Mouse (Mus musculus): ENCODE data around the gene Avil.

Gene Avil

GRCm38 (mm10) chr10:127000529-127000928 lies at the start of gene Avil:
Avil (plus strand) TSS chr10:127000709.
- DNase-seq (ENCODE audit: low read depth in 2 of 2, low spot score in 2 of 2), result no peak

DNA sequence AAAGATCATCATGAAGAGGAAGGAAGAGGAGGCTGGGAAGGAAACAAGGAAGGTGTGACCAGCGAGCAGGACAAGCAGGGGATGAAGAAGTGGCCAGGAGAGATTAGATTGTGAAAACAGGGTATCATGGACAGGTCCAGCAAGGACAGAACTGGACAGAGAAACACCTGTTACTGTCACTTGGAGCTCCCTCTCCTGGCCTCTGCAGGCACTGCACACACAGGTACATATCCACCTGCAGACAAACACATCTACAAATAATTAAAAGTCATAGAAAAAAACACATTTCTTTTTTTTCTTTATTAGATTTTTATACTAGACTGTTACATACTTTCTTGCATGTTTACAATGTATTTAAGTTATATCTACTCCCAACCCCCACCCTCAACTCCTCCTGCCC lies 48.1 kb upstream of the Avil start:
- no peak for DNase-seq (ENCODE audit: low read depth in 2 of 2, low spot score in 2 of 2)

- DNase-seq (ENCODE audit: low read depth in 2 of 2, low spot score in 2 of 2), result no peak
Measured at GRCm38 (mm10) chr10:126953029-126953471, 47.5 kb upstream of the Avil start.

DNA sequence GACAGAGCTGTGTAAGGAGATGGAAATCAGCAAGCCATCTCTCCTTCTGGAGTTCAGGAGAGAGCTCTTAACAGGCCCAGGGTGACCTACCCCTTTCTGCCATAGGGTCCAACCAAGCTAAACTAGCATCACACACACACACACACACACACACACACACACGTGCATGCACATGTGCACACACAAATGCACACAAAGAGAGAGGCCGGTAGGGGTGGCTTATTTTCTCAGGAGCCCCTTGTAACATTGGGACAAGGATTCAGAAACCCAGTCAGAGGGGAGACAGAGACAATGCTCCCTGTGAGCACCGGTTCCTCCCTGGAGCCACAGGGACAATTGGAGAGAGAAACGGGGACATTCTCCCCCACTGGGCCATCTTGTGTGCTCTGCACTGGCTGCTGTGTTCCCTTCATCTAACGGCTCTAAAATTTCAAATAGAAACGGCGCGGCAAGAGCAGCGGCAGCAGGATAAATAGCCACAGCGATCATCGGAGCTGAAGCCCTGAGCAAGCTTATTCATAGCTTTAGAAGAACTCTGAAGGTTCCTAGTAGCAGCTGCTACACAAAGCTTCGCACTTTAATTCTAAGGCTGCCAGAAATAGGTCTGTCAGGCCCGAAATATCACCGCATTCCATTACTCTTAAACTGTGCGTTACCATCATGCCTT lies 43.7 kb upstream of the Avil start:
- DNase-seq (ENCODE audit: low read depth in 2 of 2, low spot score in 2 of 2), result no peak

DNA sequence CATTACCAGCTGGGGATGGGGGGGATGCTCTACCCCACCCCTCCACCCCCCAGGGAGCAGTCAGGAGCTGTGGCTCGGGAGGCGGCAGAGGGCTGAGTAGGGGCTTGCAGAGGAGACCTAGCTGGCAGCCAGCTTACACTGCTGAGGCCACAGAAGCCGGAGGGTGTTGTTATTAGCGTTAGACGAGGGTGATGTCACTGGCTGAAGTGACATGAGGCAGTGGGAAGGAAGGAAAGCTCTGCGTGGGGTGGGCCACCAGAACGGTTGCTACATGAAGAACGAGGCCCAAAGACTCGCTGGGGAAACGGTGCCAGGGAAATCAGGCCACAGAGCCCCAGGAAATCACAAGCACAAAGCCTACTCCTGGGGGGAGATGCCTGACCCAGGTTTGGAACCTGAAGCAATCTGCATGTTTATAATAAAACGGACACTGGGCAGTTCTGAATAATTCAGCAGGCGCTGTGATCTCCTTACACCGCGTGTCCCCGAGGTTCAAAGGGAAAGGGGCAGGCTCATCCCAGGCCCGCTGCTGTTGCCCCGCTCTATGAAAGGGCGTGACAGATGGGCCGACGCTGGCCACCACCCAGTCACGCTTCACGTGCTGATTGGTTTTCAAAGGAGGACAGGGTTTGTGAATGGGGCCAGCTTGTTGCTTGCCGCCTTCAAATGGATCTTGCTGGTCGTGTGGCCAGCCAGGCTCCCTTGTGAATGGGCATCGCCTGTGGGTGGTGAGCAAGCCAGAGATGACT lies 43.0 kb upstream of the Avil start:
- DNase-seq (ENCODE audit: low read depth in 2 of 2, low spot score in 2 of 2), result no peak

GRCm38 (mm10) chr10:126960496-126960895 lies 40.0 kb upstream of the Avil start:
- DNase-seq (ENCODE audit: low read depth in 2 of 2, low spot score in 2 of 2), result no peak

DNA sequence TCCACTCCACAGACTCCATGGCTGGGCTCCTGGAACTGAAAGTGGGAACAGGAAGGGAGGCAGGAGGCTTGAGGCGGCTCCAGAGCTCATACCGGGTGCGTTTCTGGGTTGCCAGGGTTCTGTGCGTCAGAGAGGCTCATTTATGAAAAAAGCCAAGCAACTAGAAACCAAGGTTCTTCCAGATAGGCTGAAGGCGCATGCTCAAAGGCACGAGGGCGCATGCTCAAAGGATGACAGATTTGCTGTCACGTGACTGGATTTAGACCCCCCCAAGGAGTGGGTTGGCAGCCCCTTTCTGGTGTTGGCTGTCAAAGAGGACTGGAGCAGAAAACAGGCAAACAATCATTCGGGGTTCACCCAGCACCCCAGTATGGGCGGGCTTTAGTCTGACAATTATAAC lies 38.8 kb upstream of the Avil start:
- DNase-seq (ENCODE audit: low read depth in 2 of 2, low spot score in 2 of 2), result no peak

- DNase-seq (ENCODE audit: low read depth in 2 of 2, low spot score in 2 of 2), result no peak
Measured at GRCm38 (mm10) chr10:126962271-126962965, 38.1 kb upstream of the Avil start.

DNA sequence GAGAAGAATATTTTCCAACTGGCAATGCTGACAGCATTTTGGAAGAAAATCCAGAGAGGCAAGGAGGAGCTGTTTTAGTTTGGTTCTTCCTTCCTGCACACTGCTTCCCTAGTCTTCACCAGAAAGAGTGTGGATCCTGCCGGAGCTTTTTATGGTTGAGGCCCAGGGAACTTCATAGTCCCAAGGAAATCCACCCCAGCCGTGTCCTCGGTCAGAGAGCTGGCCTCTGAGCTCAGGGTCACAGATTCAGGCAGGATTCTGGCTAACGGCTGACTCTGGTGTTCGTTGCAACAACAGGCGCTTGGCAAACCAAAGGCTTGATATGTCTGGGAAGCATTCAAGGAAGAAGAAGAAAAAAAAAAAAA lies 37.6 kb upstream of the Avil start:
- DNase-seq (ENCODE audit: low read depth in 2 of 2, low spot score in 2 of 2), result no peak

DNA sequence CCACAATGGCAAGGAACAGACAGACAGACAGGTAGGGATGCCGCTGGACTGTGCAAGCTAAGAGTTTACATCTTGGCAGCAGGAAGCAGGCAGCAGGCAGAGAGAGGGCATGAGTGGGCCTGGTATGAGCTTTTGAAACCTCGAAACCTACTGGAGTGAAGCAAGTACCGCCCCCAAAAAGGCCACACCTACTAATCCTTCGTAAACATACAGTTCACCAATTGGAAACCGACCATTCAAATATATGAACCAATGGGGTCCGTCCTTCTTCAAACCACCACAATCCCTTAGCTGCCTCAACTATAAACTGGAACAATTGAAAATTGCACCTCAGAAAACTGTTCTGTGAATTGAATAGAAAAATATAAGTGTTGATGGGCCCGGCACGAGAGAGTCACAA lies 36.7 kb upstream of the Avil start:
- DNase-seq (ENCODE audit: low read depth in 2 of 2, low spot score in 2 of 2), result no peak

GRCm38 (mm10) chr10:126971363-126972050 lies 29.0 kb upstream of the Avil start:
- DNase-seq (ENCODE audit: low read depth in 2 of 2, low spot score in 2 of 2), result no peak

DNA sequence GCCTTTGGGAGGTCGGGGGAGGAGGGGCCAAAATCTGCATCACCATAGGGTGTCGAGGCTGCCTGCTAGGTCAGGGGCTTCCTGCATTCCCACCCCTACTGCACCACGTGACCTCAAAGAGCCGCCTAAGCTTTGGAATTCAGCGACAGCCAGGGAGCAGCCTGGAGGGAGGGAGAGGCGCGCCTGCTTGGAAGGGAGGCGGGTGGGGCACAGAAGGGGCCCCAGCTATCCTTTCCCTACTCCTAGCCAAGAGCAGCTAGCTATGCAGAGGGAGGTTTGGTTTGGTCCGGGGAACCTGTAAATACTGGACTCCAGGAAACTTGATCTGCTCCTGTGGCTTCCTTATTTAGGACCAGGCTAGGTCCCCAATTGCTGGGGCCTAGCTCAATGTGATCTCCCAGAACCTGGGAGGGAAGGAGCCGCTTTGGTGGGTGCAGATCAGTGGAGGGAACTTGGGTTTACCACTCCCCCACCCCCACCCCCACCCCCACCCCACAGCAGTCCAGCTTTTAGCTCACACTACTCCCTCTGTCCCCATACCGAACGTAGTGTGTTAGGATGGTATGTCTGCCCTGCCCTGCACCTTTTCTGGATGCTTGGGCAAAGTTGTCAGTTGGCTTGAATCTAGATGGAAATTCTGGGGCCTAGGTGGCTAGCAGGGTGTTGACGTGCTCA lies 28.3 kb upstream of the Avil start:
- no peak for DNase-seq (ENCODE audit: low read depth in 2 of 2, low spot score in 2 of 2)

GRCm38 (mm10) chr10:126972988-126973387 lies 27.5 kb upstream of the Avil start:
- no peak for DNase-seq (ENCODE audit: low read depth in 2 of 2, low spot score in 2 of 2)

GRCm38 (mm10) chr10:126975706-126976105 lies 24.8 kb upstream of the Avil start:
- DNase-seq (ENCODE audit: low read depth in 2 of 2, low spot score in 2 of 2), result no peak

- no peak for DNase-seq (ENCODE audit: low read depth in 2 of 2, low spot score in 2 of 2)
Measured at GRCm38 (mm10) chr10:126977076-126977475, 23.4 kb upstream of the Avil start.

DNA sequence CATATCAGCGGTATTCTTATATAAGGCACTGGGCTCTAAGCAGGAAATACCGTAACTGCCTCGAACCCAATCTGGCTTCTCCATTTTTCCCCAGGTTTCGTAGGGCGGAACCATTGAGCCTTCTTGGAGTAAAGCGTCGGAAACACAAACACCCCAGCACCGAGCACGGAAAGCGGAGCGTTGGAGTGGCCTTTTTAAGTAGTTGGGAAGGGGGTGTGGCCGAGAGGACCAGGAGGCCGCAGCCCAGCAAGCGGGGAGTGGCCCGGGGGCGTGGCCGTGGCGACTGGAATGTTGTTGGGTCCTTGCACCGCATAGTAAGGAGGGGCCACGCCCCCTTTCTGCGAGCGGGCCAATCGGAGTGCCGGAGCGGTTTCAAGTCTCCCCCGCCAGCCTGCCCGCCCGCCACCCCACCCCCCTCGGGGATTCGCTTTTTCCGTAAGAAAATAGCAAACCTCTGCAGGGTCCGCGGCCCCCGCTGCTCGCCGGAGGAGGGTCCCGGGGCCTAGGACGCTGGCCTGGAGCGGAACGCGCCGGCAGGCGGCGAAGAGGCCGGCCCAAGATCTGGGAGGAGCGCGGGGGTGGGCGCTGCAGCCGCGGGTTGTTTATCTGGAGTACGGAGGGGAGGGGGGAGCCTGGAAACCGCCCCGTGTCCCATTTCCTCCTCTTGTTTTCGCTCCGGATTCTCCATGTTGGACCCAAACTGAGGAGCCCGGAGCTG lies 22.1 kb upstream of the Avil start, which contains the start of gene Ctdsp2:
Ctdsp2 (plus strand) TSS at position 441 of the 718 bp plus-strand sequence.
- peak; percentile 65 to 78 for DNase-seq (ENCODE audit: low read depth in 2 of 2, low spot score in 2 of 2)

GRCm38 (mm10) chr10:126979121-126979635 lies 21.3 kb upstream of the Avil start:
- peak; percentile 10 to 18 for DNase-seq (ENCODE audit: low read depth in 2 of 2, low spot score in 2 of 2)

DNA sequence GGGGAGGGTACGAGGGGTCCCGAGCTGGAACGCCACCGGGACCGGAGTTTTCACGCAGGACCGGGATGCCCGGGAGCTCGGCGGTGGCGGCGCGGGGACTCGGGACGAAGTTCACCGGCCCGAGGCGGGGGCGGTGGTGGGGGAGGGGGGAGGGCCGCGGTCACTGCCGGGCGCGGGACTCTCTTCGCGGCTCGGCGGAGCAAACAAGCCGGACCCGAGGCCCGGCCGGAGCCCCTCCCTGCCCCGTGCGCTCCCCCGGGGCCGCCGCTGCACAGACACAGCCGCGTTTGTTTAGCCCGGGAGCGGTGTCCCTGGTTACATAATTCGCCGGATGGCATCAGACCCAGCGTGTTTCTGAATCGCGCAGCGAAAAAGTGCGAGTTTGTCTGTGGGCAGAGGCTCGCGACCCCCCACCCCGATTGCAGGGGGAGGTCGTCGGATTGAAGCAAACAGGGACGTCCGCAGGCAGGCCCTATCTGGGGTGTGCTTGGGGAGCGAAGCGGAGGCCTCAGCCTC lies 20.8 kb upstream of the Avil start:
- peak in 1 of 2 experiments; percentile 15 for DNase-seq (ENCODE audit: low read depth in 2 of 2, low spot score in 2 of 2)

GRCm38 (mm10) chr10:126980221-126980932 lies 20.1 kb upstream of the Avil start:
- DNase-seq (ENCODE audit: low read depth in 2 of 2, low spot score in 2 of 2), result no peak
